Mouse (Mus musculus): Measurements from ENCODE around the gene Phex. TPM values are rescaled to one million over a fixed set of nuclear protein-coding genes. Genes with fewer than 3 reads are reported as not detected.

Phex gene
- polyA plus RNA-seq, 1 experiment = 0.42 TPM

DNA sequence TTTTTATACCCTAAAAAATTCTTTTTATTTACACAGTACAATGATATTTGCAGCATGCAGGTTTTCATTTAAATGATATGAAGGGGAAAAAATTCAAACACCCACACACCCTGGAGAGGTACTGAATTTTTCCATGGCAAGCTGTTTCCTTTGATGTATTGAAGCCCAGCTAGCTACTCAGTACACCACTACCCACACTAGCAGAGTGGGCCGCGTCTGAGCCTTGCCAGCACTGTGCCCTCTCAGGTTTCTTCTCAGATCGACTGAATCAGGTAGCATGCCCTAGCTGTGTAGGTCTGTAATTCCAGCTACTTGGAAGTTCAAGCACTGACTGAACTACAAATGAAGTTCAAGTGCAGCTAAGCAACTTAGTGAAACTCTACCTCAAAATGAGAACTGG, 26.7 kb downstream of the Phex start:
- no peaks in the 10 kb centered on the region for H3K4me1 ChIP-seq (ENCODE audit: control insufficient read depth, insufficient read depth, low read length)
- no peak overlapping the region for H3K4me3 ChIP-seq (ENCODE audit: insufficient read depth, low read length)
- TF ChIP-seq POLR2A (IDR thresholded peaks at IDR 0.05; ENCODE audit: extremely low read depth, insufficient read depth, low read length) = no peak
- TF ChIP-seq CTCF (IDR thresholded peaks at IDR 0.05; ENCODE audit: extremely low read depth, insufficient read depth, low read length) = no peak
- H3K27ac ChIP-seq (ENCODE audit: insufficient read depth, low read length) = no peak overlapping the region

DNA sequence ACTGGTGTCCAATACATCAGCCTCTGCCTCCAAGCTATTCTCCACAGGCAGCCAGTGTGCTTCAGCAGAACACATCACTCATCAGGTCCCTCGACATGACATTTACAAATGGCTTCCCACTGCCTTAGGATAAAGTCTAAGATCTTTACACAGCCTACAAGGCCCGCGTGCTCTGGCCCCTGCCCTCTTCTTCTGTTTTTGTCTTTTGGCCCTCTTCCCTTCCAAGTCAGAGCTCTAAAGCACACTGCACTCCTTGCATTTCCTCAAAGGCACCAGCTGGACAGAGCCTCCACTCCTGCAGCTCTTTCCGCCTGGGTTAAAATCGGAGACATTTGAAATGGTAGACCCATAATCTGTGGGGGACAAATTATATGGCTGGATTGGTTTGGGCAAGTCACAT, 28.1 kb downstream of the Phex start:
- TF ChIP-seq POLR2A (IDR thresholded peaks at IDR 0.05; ENCODE audit: extremely low read depth, insufficient read depth, low read length) = no peak
- no peak for TF ChIP-seq CTCF (IDR thresholded peaks at IDR 0.05; ENCODE audit: extremely low read depth, insufficient read depth, low read length)
- H3K27ac ChIP-seq (ENCODE audit: insufficient read depth, low read length) = no peak overlapping the region
- no peak overlapping the region for H3K4me3 ChIP-seq (ENCODE audit: insufficient read depth, low read length)
- no peaks in the 10 kb centered on the region for H3K4me1 ChIP-seq (ENCODE audit: control insufficient read depth, insufficient read depth, low read length)

DNA sequence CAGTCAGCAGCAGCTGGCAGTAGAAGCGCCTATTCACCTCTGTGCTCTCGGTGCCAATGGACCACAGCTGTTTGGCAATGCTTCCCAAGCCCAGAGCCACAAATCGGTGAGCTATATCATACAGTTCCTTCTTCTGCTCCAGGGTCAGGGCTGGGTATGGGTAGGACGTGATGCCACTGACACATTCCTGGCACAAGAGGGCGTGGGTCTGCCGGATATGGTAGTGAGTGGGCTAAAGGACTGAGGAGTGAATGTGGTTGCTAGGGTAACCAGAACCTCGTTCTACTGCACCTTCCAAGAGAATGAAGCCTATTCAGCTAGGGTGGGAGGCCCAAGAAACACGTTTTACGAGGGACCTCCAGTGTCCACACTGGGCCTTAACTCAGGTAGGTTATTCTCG, 36.3 kb downstream of the Phex start:
- TF ChIP-seq CTCF (IDR thresholded peaks at IDR 0.05; ENCODE audit: extremely low read depth, insufficient read depth, low read length) = no peak
- no peak for TF ChIP-seq POLR2A (IDR thresholded peaks at IDR 0.05; ENCODE audit: extremely low read depth, insufficient read depth, low read length)
- Histone ChIP-seq H3K4me3 (ENCODE audit: insufficient read depth, low read length) (no peak overlapping the region), H3K4me1 (ENCODE audit: control insufficient read depth, insufficient read depth, low read length) (no peaks in the 10 kb centered on the region), H3K27ac (ENCODE audit: insufficient read depth, low read length) (no peak overlapping the region)

DNA sequence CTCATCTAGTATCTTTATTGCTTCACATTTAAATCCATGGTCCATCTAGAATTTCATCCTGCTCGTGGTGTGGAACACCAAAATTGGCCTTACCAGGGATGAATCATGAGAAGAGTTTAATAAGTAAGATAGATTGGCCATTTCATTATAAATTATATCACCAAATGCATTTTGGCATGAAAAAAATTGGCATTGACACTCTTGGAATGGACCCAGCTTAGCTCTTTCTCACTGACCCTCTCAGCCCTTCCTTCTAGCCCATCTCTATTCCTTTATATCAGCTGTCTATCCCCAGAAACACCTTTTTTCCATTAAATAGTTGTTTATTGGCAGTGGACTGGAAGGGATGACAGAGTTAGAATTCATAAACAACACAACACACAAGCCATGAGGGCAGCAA, 37.7 kb downstream of the Phex start:
- no peak overlapping the region for H3K27ac ChIP-seq (ENCODE audit: insufficient read depth, low read length)
- H3K4me1 ChIP-seq (ENCODE audit: control insufficient read depth, insufficient read depth, low read length) = no peaks in the 10 kb centered on the region
- TF ChIP-seq CTCF (IDR thresholded peaks at IDR 0.05; ENCODE audit: extremely low read depth, insufficient read depth, low read length) (no peak), POLR2A (IDR thresholded peaks at IDR 0.05; ENCODE audit: extremely low read depth, insufficient read depth, low read length) (no peak)
- H3K4me3 ChIP-seq (ENCODE audit: insufficient read depth, low read length) = no peak overlapping the region

DNA sequence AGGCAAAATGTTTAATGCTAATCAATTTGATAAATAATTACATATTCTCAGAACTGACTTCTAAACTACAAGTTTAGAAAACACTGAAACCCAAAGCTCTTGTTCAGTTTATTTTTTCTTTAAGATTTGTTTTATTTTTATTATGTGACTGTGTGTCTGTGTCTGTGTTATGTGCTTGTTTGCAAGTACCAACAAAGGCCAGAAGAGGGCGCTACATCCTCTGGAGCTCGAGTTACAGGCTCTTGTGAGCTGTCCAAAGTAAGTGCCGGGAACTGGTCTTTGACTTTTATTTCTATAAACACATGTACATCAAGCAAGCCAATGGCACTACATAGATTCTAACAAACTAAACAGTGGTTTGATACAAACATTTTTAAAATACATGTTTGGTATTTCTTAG, 41.2 kb downstream of the Phex start:
- Histone ChIP-seq H3K27ac (ENCODE audit: insufficient read depth, low read length) (no peak overlapping the region), H3K4me1 (ENCODE audit: control insufficient read depth, insufficient read depth, low read length) (no peaks in the 10 kb centered on the region), H3K4me3 (ENCODE audit: insufficient read depth, low read length) (no peak overlapping the region)
- TF ChIP-seq POLR2A (IDR thresholded peaks at IDR 0.05; ENCODE audit: extremely low read depth, insufficient read depth, low read length) = no peak
- TF ChIP-seq CTCF (IDR thresholded peaks at IDR 0.05; ENCODE audit: extremely low read depth, insufficient read depth, low read length) = no peak

DNA sequence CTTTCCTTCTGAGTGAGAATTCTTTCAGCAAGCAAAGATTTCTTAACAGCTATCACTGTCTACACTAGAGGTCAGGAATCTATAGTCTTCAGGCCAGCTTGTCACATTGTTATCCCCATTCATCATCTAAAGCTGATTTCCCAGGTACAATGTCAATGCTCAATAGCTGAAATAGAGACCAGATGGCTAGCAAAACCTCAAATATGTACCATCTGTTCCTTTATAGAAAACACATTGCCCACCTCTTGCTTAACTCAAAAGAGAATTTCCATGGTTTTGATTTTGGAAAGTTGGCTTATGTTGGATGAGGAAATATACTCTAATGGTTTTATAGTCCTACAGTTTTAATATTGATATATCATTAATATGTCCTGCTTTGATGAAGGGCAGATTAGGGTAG, 45.9 kb downstream of the Phex start:
- H3K4me3 ChIP-seq (ENCODE audit: insufficient read depth, low read length) = no peak overlapping the region
- TF ChIP-seq CTCF (IDR thresholded peaks at IDR 0.05; ENCODE audit: extremely low read depth, insufficient read depth, low read length) (no peak), POLR2A (IDR thresholded peaks at IDR 0.05; ENCODE audit: extremely low read depth, insufficient read depth, low read length) (no peak)
- no peaks in the 10 kb centered on the region for H3K4me1 ChIP-seq (ENCODE audit: control insufficient read depth, insufficient read depth, low read length)
- no peak overlapping the region for H3K27ac ChIP-seq (ENCODE audit: insufficient read depth, low read length)

DNA sequence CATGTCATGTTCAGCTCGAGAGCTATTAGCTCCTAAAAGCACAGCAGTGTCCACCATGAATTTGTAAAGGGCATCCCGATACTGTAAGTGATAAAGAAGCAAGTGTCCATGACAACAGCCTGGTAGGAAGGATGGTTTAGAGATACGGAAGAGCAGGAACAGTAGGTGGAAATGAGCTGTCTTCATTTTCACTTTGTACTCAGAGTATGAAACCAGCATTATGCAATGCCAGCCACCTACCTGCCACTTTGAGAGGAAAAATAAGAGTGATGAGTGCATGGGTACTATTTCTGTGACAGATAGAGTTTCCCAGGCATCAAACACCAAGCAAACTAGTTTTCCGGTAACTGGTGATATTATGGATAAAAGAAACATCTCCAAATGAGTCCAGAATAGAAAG, 59.6 kb downstream of the Phex start:
- Histone ChIP-seq H3K4me1 (ENCODE audit: control insufficient read depth, insufficient read depth, low read length) (no peaks in the 10 kb centered on the region), H3K4me3 (ENCODE audit: insufficient read depth, low read length) (no peak overlapping the region), H3K27ac (ENCODE audit: insufficient read depth, low read length) (no peak overlapping the region)
- TF ChIP-seq CTCF (IDR thresholded peaks at IDR 0.05; ENCODE audit: extremely low read depth, insufficient read depth, low read length) (no peak), POLR2A (IDR thresholded peaks at IDR 0.05; ENCODE audit: extremely low read depth, insufficient read depth, low read length) (no peak)

DNA sequence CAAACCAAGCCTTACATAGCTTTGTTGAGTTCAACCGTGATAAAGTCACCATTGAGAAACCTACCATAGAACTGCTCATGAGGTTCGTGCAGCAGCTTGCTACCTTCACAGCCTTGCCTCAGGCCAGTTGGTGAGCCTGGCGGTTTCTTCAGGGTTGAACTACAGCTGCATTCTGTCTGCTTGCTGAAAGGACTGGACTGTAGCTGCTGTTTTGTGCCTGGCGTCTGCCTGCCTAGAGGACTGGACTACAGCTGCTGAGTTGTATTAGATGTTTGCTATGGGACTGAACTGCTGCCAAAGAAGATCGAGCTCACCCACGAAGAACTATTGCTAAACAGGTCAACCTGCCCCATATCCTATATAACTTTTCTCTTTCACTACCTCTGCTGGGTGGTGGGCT, 68.9 kb downstream of the Phex start:
- H3K27ac ChIP-seq (ENCODE audit: insufficient read depth, low read length) = no peak overlapping the region
- no peak overlapping the region for H3K4me3 ChIP-seq (ENCODE audit: insufficient read depth, low read length)
- TF ChIP-seq POLR2A (IDR thresholded peaks at IDR 0.05; ENCODE audit: extremely low read depth, insufficient read depth, low read length) = no peak
- no peak for TF ChIP-seq CTCF (IDR thresholded peaks at IDR 0.05; ENCODE audit: extremely low read depth, insufficient read depth, low read length)
- no peaks in the 10 kb centered on the region for H3K4me1 ChIP-seq (ENCODE audit: control insufficient read depth, insufficient read depth, low read length)

DNA sequence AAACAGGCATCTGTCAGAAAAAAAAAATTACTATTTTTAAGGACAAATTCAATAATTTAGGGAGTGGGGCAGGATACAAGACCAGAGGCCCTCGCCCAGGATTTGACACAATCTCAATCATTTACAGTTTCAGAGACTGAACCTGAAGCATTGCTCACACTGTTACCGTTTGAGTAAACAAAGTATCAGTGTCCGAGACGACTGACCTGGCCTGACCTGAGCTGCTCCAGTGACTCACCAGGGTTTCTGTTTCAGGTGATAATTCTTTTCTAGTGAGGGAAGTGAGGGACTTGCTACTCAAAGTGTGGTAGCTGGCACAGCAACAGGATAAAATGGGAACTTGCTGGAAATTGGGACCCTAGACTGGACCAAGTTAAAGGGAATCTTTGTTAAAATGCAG, 80.4 kb downstream of the Phex start:
- no peak overlapping the region for H3K27ac ChIP-seq (ENCODE audit: insufficient read depth, low read length)
- TF ChIP-seq POLR2A (IDR thresholded peaks at IDR 0.05; ENCODE audit: extremely low read depth, insufficient read depth, low read length) = no peak
- no peak for TF ChIP-seq CTCF (IDR thresholded peaks at IDR 0.05; ENCODE audit: extremely low read depth, insufficient read depth, low read length)
- no peaks in the 10 kb centered on the region for H3K4me1 ChIP-seq (ENCODE audit: control insufficient read depth, insufficient read depth, low read length)
- no peak overlapping the region for H3K4me3 ChIP-seq (ENCODE audit: insufficient read depth, low read length)

DNA sequence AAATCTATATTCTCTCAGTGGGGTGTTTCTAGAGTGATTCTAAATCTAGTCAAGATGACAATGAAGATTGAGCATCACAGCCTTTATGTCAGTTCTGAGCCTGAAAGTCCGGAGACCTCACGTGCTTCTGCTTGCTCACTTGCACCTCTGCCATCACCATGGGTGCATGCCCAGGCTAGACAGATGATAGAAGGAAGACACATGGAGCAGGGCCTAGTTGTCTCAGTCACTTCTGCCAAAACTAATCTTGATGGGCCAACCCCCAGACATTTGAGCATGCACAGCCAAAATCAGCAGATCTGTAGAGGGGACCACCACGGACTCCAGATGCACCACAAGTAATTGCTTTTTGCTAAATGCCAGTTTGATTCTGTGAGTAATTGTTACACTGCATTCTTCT, 85.3 kb downstream of the Phex start:
- Histone ChIP-seq H3K4me3 (ENCODE audit: insufficient read depth, low read length) (no peak overlapping the region), H3K27ac (ENCODE audit: insufficient read depth, low read length) (no peak overlapping the region)
- TF ChIP-seq POLR2A (IDR thresholded peaks at IDR 0.05; ENCODE audit: extremely low read depth, insufficient read depth, low read length) = no peak
- TF ChIP-seq CTCF (IDR thresholded peaks at IDR 0.05; ENCODE audit: extremely low read depth, insufficient read depth, low read length) = no peak

DNA sequence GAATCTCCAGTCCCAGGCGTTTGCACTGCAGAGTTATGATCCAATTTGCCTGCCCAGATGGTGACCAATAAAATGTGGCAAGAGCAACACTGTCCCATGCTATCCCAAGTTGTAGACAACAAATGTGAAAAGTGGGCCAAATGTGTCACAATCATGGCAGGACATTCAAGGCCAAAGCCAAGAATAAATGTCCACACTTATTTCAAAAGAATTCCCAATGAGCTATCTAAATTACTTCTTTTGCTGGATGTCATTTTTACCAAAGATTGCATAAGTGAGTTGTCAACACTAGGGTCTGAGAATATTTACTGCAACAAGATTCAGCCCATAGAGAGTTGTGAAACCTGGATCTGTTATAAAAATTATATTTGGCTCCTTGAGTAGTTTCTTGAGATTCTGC, 86.7 kb downstream of the Phex start:
- H3K27ac ChIP-seq (ENCODE audit: insufficient read depth, low read length) = no peak overlapping the region
- no peak overlapping the region for H3K4me3 ChIP-seq (ENCODE audit: insufficient read depth, low read length)
- no peak for TF ChIP-seq CTCF (IDR thresholded peaks at IDR 0.05; ENCODE audit: extremely low read depth, insufficient read depth, low read length)
- no peak for TF ChIP-seq POLR2A (IDR thresholded peaks at IDR 0.05; ENCODE audit: extremely low read depth, insufficient read depth, low read length)

More for the DNA sequence above, 85.3 kb downstream of the Phex start:
- H3K4me1 ChIP-seq (ENCODE audit: control insufficient read depth, insufficient read depth, low read length) = no peaks in the 10 kb centered on the region

More for the DNA sequence above, 86.7 kb downstream of the Phex start:
- no peaks in the 10 kb centered on the region for H3K4me1 ChIP-seq (ENCODE audit: control insufficient read depth, insufficient read depth, low read length)

Measured in cortical plate, adult 2 months (tissue).